Mouse (Mus musculus) spleen, adult 2 months (tissue): ENCODE data around the gene Igfbp2. TPM values are rescaled to one million over a fixed set of nuclear protein-coding genes. Genes with fewer than 3 reads are reported as not detected.

Experiments used
- DNase-seq, 2 experiments: peaks; one replicate each; pipeline versions ENCODE4 v3.0.0 to v3.0.0-alpha.2; 2012 to 2021; ENCODE audit warnings: low spot score in 2 of 2, low read depth in 1 of 2
- H3K27ac ChIP-seq: fragments of 200-500 bp; 2 replicates; pipeline ENCODE4 v1.5.1; 2012; ENCODE audit warnings: low read length, inconsistent platforms; ENCODE audit not compliant: insufficient read depth
- H3K27me3 ChIP-seq: fragments of 200-500 bp; 2 replicates; pipeline ENCODE4 v1.6.1; 2012; ENCODE audit warnings: mild to moderate bottlenecking, moderate library complexity, low read length, inconsistent platforms; ENCODE audit not compliant: control insufficient read depth, insufficient read depth
- H3K36me3 ChIP-seq: fragments of 200-500 bp; 2 replicates; pipeline ENCODE4 v1.6.1; 2012; ENCODE audit warnings: mild to moderate bottlenecking, low read length, inconsistent platforms; ENCODE audit not compliant: control insufficient read depth, insufficient read depth
- H3K4me1 ChIP-seq: fragments of 200-500 bp; 2 replicates; pipeline ENCODE4 v1.6.1; 2011; ENCODE audit warnings: inconsistent platforms; ENCODE audit not compliant: control insufficient read depth, insufficient read depth, insufficient read length
- H3K4me3 ChIP-seq: fragments of 200-500 bp; 2 replicates; pipeline ENCODE4 v1.5.1; 2011; ENCODE audit warnings: mild to moderate bottlenecking, inconsistent platforms; ENCODE audit not compliant: insufficient read depth, insufficient read length; ENCODE audit errors: extremely low read depth
- CTCF ChIP-seq: fragments of 200-500 bp; IDR thresholded peaks from 2 replicates; pipeline ENCODE4 v1.5.1; 2011; ENCODE audit warnings: mild to moderate bottlenecking, inconsistent platforms; ENCODE audit not compliant: insufficient read depth, insufficient read length, insufficient replicate concordance; ENCODE audit errors: extremely low read depth
- POLR2A ChIP-seq: fragments of 200-500 bp; IDR thresholded peaks from 2 replicates; pipeline ENCODE4 v1.6.1; 2011; ENCODE audit warnings: low read depth, low read length, inconsistent platforms
- WGBS: fragments of 180-500 bp; shearing (Covaris S2); methylation state at CpG from one replicate; pipeline ENCODE4 v1.1.7; 2018; 5-methylcytosine and 5-hydroxymethylcytosine counted together
- polyA plus RNA-seq: library from polyadenylated mRNA; depleted of rRNA; stranded (reverse); fragments of >200 nt; gene quantifications from 2 replicates; pipeline ENCODE4 v1.2.3, GENCODE M21; 2012; rRNA removed

The Igfbp2 gene
- polyA plus RNA-seq, 1 experiment = 7.5 TPM

GRCm38 (mm10) chr1:72885111-72885818, 61.0 kb downstream of the Igfbp2 start:
- Histone ChIP-seq H3K27me3 (no peaks in the 10 kb centered on the region), H3K4me1 (no peaks in the 10 kb centered on the region), H3K4me3 (no peak overlapping the region), H3K27ac (no peak overlapping the region), H3K36me3 (no peaks in the 10 kb centered on the region)
- no peak for DNase-seq
- 88% methylated on average over 11 of the region's 11 CpGs for WGBS
- TF ChIP-seq POLR2A (no peak), CTCF (no peak)

GRCm38 (mm10) chr1:72885819-72886169, 61.5 kb downstream of the Igfbp2 start:
- Histone ChIP-seq H3K27me3 (no peaks in the 10 kb centered on the region), H3K4me3 (no peak overlapping the region), H3K27ac (no peak overlapping the region), H3K36me3 (no peaks in the 10 kb centered on the region), H3K4me1 (no peaks in the 10 kb centered on the region)
- DNase-seq = no peak
- TF ChIP-seq POLR2A (no peak), CTCF (no peak)
- WGBS = 76% methylated on average over 7 of the region's 7 CpGs

- no peaks in the 10 kb centered on the region for H3K36me3 ChIP-seq
- 36% methylated on average over 1 of the region's 1 CpGs for WGBS
- no peaks in the 10 kb centered on the region for H3K4me1 ChIP-seq
- no peak for DNase-seq
- H3K27me3 ChIP-seq = no peaks in the 10 kb centered on the region
- no peak overlapping the region for H3K4me3 ChIP-seq
- TF ChIP-seq CTCF = no peak
- no peak for TF ChIP-seq POLR2A
- no peak overlapping the region for H3K27ac ChIP-seq
Observed at GRCm38 (mm10) chr1:72887910-72888309, 63.6 kb downstream of the Igfbp2 start.

- Histone ChIP-seq H3K27ac (no peak overlapping the region), H3K4me3 (no peak overlapping the region), H3K36me3 (no peaks in the 10 kb centered on the region), H3K4me1 (no peaks in the 10 kb centered on the region), H3K27me3 (no peaks in the 10 kb centered on the region)
- no peak for DNase-seq
- WGBS = 81% methylated on average over 2 of the region's 2 CpGs
- no peak for TF ChIP-seq CTCF
- no peak for TF ChIP-seq POLR2A
Observed at GRCm38 (mm10) chr1:72895821-72896220, 71.5 kb downstream of the Igfbp2 start.

Other genes starting within 250 kb of the Igfbp2 start
- 23.1 and 24.6 TPM in 2 replicates for gene Smarcal1, start 241.3 kb upstream of the Igfbp2 start, polyA plus RNA-seq
- not detected in 2 replicates for gene Ankar, start 123.9 kb upstream of the Igfbp2 start, polyA plus RNA-seq
- 577 and 700 TPM in 2 replicates for gene Rpl37a, start 113.2 kb upstream of the Igfbp2 start, polyA plus RNA-seq
- gene Igfbp5, start 50.4 kb downstream of the Igfbp2 start, polyA plus RNA-seq = 8.8 and 10.7 TPM in 2 replicates
- not detected in 2 replicates for gene Tnp1, start 191.4 kb downstream of the Igfbp2 start, polyA plus RNA-seq